Mouse (Mus musculus) midbrain, embryonic 16.5 days (tissue): ENCODE data around the gene Mast1. TPM values are rescaled to one million over a fixed set of nuclear protein-coding genes. Genes with fewer than 3 reads are reported as not detected.

Experiments used
- ATAC-seq: fragments of 200-750 bp; cut with Nextera tagmentation; 2 replicates; pipeline ENCODE4 v1.8.0; 2017; ENCODE audit warnings: moderate TSS enrichment
- H3K27ac ChIP-seq: fragments of 300-500 bp; sonication (generic); 2 replicates; pipeline ENCODE4 v1.5.1; 2014; ENCODE audit warnings: mild to moderate bottlenecking, low read length, mixed read lengths
- H3K27me3 ChIP-seq: fragments of 300-500 bp; sonication (generic); 2 replicates; pipeline ENCODE4 v1.6.1; 2014; ENCODE audit warnings: low read depth, low read length, mixed read lengths; ENCODE audit not compliant: control insufficient read depth, insufficient read depth
- H3K36me3 ChIP-seq: fragments of 300-500 bp; sonication (generic); 2 replicates; pipeline ENCODE4 v1.6.1; 2014; ENCODE audit warnings: mild to moderate bottlenecking, low read length, moderate library complexity, mixed read lengths; ENCODE audit not compliant: control insufficient read depth, insufficient read depth
- H3K4me1 ChIP-seq: fragments of 300-500 bp; sonication (generic); 2 replicates; pipeline ENCODE4 v1.6.1; 2014; ENCODE audit warnings: mild to moderate bottlenecking, low read length, mixed read lengths; ENCODE audit not compliant: control insufficient read depth, insufficient read depth
- H3K4me2 ChIP-seq: fragments of 300-500 bp; sonication (generic); 2 replicates; pipeline ENCODE4 v1.6.1; 2014; ENCODE audit warnings: mild to moderate bottlenecking, low read length, mixed read lengths
- H3K4me3 ChIP-seq: fragments of 300-500 bp; sonication (generic); 2 replicates; pipeline ENCODE4 v1.5.1; 2014; ENCODE audit warnings: low read depth, mild to moderate bottlenecking, low read length, moderate library complexity, mixed read lengths
- H3K9ac ChIP-seq: fragments of 300-500 bp; sonication (generic); 2 replicates; pipeline ENCODE4 v1.6.1; 2014; ENCODE audit warnings: low read depth, low read length, mixed read lengths
- H3K9me3 ChIP-seq: fragments of 300-500 bp; sonication (generic); replicated peaks from 2 replicates; pipeline ENCODE4 v1.6.1; 2014; ENCODE audit warnings: mild to moderate bottlenecking, low read length, mixed read lengths; ENCODE audit not compliant: control insufficient read depth, poor library complexity, severe bottlenecking
- WGBS: fragments of 180-500 bp; shearing (Covaris S2); extraction: QIAGEN DNeasy Blood & Tissue Kit; methylation state at CpG from one replicate; pipeline ENCODE4 v1.1.7; 2014; 5-methylcytosine and 5-hydroxymethylcytosine counted together
- polyA plus RNA-seq: library from polyadenylated mRNA; unstranded; fragments of >200 nt; fragmentation: Nextera tagmentation; extraction: Ambion mirVana; gene quantifications from 2 replicates; pipeline ENCODE4 v1.2.1, GENCODE M21; 2015

The Mast1 gene
- polyA plus RNA-seq, 1 experiment from 2014 or later = 85.7 TPM

DNA sequence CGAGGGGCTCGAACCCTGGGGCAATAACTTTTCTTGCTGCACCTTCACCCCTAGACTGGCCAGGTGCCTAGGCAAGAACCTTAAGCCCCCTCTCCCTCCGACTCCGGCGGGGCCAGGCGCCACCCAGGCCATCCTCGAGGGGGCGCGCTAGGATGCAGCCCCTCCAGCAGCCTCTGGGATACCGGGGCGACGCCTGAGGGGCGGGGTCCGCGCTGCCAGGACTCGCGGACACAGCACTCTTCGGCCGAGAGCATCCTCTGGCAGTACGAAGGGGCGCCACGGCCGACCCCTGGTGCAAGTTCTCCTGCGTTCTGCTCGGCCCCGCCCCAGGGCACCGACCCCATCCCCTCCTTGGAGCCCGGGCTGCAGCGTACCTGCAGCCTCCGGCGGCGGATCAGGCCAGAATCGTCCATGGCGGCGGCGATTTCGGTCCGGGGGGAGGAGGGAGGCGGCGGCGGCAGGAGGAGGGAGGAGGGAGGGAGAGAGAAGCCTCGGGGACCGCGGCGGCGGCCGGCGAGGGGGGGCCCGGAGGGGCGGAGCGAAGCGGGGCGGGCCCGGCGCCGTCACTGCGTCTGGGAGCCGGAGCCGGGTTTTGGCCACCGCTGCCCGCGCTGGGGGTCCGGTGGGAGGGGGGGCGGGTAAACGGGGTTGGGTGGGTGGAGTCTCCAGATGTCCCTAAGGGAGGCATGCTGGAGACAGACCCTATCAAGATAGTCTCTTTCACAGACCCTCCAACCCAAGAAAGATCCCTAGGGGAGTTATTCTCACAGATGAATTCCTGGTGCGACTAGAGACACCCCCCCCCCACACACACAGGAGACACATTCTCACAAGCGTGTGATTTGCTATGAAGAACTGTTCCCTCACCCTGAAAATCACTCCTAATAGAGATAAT lies 8.7 kb upstream of the Mast1 start:
- peak overlapping the region; percentile 87 for H3K9ac ChIP-seq
- H3K4me3 ChIP-seq = peak overlapping the region; percentile 81
- H3K36me3 ChIP-seq = no peaks in the 10 kb centered on the region
- peak overlapping the region; percentile 86 for H3K27ac ChIP-seq
- peak; percentile 57 for ATAC-seq
- peaks cover 17% of the 10 kb centered on the region for H3K27me3 ChIP-seq
- H3K9me3 ChIP-seq = no peaks in the 10 kb centered on the region
- peaks cover 33% of the 10 kb centered on the region for H3K4me1 ChIP-seq
- WGBS = under 1% methylated on average over 25 of the region's 67 CpGs
- H3K4me2 ChIP-seq = peak overlapping the region; percentile 76

GRCm38 (mm10) chr8:84945235-84945632 lies 8.1 kb upstream of the Mast1 start:
- Histone ChIP-seq H3K4me1 (peaks cover 33% of the 10 kb centered on the region), H3K36me3 (no peaks in the 10 kb centered on the region), H3K4me3 (peak overlapping the region; percentile 81), H3K9me3 (no peaks in the 10 kb centered on the region), H3K27me3 (peaks cover 14% of the 10 kb centered on the region), H3K4me2 (peak overlapping the region; percentile 76), H3K9ac (peak overlapping the region; percentile 87), H3K27ac (peak overlapping the region; percentile 86)
- WGBS = under 1% methylated on average over 11 of the region's 11 CpGs
- peak; percentile 70 for ATAC-seq

DNA sequence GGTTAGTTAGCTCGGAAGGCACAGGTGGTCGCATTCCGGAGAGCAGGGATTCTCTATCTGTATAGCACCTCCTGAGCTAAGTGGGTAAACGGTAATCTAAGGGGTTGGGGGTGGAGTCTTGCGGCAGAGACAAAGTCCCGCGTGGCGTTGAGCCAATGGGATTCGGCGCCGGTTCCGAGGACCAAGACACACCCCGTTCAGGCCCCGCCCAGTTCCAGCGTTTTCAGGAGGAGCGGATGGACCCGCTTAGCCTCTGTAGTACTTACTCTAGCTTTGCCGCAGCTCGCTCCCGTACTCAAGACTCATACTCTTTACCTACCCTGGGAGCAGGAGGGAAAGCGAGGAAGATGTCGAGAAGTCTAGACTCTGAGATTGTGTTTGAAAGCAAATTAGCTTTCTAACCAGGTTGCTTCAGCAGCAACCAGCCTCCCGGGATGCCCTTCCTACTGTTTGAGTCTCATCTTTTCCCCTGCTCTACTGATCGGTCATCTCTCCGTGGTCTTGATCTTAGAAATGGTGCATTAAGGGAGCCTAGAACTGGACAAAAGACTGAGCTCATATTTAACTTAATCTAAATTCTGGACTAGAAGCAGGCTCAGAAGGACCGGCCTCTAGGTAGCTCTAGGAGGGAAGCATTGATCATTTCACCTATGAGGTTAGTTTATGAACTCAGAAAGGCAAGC lies 7.5 kb upstream of the Mast1 start:
- WGBS = 2% methylated on average over 26 of the region's 26 CpGs
- peak overlapping the region; percentile 81 for H3K4me3 ChIP-seq
- H3K27ac ChIP-seq = peak overlapping the region; percentile 86
- H3K27me3 ChIP-seq = peaks cover 9% of the 10 kb centered on the region
- no peaks in the 10 kb centered on the region for H3K9me3 ChIP-seq
- peak overlapping the region; percentile 76 for H3K4me2 ChIP-seq
- H3K36me3 ChIP-seq = no peaks in the 10 kb centered on the region
- H3K4me1 ChIP-seq = peaks cover 33% of the 10 kb centered on the region
- peak overlapping the region; percentile 87 for H3K9ac ChIP-seq
- peak; percentile 30; the same call in 1 of the 2 replicates for ATAC-seq

- Histone ChIP-seq H3K27ac (no peak overlapping the region), H3K4me2 (peak overlapping the region; percentile 76), H3K9ac (no peak overlapping the region), H3K4me1 (peaks cover 33% of the 10 kb centered on the region), H3K36me3 (no peaks in the 10 kb centered on the region), H3K9me3 (no peaks in the 10 kb centered on the region), H3K4me3 (peak overlapping the region; percentile 81; the same call in 1 of the 2 replicates), H3K27me3 (peaks cover 9% of the 10 kb centered on the region)
- WGBS = 17% methylated on average over 4 of the region's 4 CpGs
- ATAC-seq = no peak
Observed at GRCm38 (mm10) chr8:84943699-84944098, 6.5 kb upstream of the Mast1 start.

GRCm38 (mm10) chr8:84937620-84938485 lies 694 bp upstream of the Mast1 start:
- Histone ChIP-seq H3K4me1 (peaks cover 24% of the 10 kb centered on the region), H3K4me3 (peak overlapping the region; percentile 92), H3K9ac (peak overlapping the region; percentile 100), H3K36me3 (no peaks in the 10 kb centered on the region; the same call in 1 of the 2 replicates), H3K27me3 (no peaks in the 10 kb centered on the region; the same call in 1 of the 2 replicates), H3K4me2 (peak overlapping the region; percentile 98), H3K27ac (peak overlapping the region; percentile 98), H3K9me3 (no peaks in the 10 kb centered on the region)
- no peak for ATAC-seq
- WGBS = 66% methylated on average over 13 of the region's 13 CpGs

- WGBS = 10% methylated on average over 23 of the region's 23 CpGs
- Histone ChIP-seq H3K4me2 (peak overlapping the region; percentile 98), H3K9ac (peak overlapping the region; percentile 100), H3K36me3 (peaks cover 4% of the 10 kb centered on the region; the same call in 1 of the 2 replicates), H3K9me3 (no peaks in the 10 kb centered on the region), H3K27ac (peak overlapping the region; percentile 98), H3K4me1 (peaks cover 24% of the 10 kb centered on the region), H3K27me3 (no peaks in the 10 kb centered on the region; the same call in 1 of the 2 replicates), H3K4me3 (peak overlapping the region; percentile 92)
- peak; percentile 46 for ATAC-seq
Observed at GRCm38 (mm10) chr8:84936041-84936961, 858 bp downstream of the Mast1 start.

DNA sequence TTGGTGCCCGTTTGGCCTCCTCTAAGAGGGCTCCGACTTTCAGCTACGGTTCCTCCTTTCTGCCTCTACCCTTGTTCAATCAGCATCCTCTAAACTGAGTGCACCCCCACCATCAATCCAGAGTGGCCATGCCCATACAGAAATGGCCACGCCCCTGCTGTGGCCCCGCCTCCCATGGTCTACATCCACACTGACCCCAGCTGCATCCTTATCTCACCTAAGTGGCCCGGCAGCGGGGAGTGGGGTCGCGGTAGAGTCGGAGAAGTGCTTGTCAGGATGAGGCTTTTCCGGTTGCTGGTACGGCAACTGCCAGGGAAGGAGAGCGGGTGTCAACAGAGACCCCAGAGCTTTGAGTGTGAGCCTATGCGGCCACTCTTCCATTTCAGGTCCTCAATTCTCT lies 1.7 kb downstream of the Mast1 start:
- Histone ChIP-seq H3K27me3 (no peaks in the 10 kb centered on the region), H3K4me3 (peak overlapping the region; percentile 92), H3K4me1 (peaks cover 24% of the 10 kb centered on the region), H3K9me3 (no peaks in the 10 kb centered on the region), H3K4me2 (peak overlapping the region; percentile 98), H3K27ac (peak overlapping the region; percentile 98), H3K9ac (peak overlapping the region; percentile 100), H3K36me3 (peaks cover 6% of the 10 kb centered on the region; the same call in 1 of the 2 replicates)
- WGBS = 5% methylated on average over 14 of the region's 14 CpGs
- ATAC-seq = peak; percentile 50
